Mouse (Mus musculus) limb, embryonic 15.5 days (tissue): ENCODE measurements around the gene Kcnk5. TPM values are rescaled to one million over a fixed set of nuclear protein-coding genes. Genes with fewer than 3 reads are reported as not detected.

Experiments
- ATAC-seq: fragments of 200-750 bp; cut with Nextera tagmentation; 2 replicates; pipeline ENCODE4 v1.8.0; 2017; ENCODE audit warnings: low read depth, moderate TSS enrichment; ENCODE audit not compliant: insufficient number of reproducible peaks, low FRiP score, low TSS enrichment
- H3K27ac ChIP-seq: fragments of 300-500 bp; sonication (generic); 2 replicates; pipeline ENCODE4 v1.5.1; 2015; ENCODE audit warnings: moderate library complexity, mild to moderate bottlenecking, inconsistent platforms
- H3K27me3 ChIP-seq: fragments of 300-500 bp; sonication (generic); 2 replicates; pipeline ENCODE4 v1.6.1; 2015; ENCODE audit warnings: inconsistent platforms
- H3K36me3 ChIP-seq: fragments of 300-500 bp; sonication (generic); 2 replicates; pipeline ENCODE4 v1.6.1; 2015; ENCODE audit warnings: inconsistent platforms
- H3K4me1 ChIP-seq: fragments of 300-500 bp; sonication (generic); 2 replicates; pipeline ENCODE4 v1.6.1; 2015; ENCODE audit warnings: inconsistent platforms
- H3K4me2 ChIP-seq: fragments of 300-500 bp; sonication (generic); 2 replicates; pipeline ENCODE4 v1.6.1; 2015; ENCODE audit warnings: mild to moderate bottlenecking, inconsistent platforms
- H3K4me3 ChIP-seq: fragments of 300-500 bp; sonication (generic); 2 replicates; pipeline ENCODE4 v1.5.1; 2015; ENCODE audit warnings: mild to moderate bottlenecking, inconsistent platforms
- H3K9ac ChIP-seq: fragments of 300-500 bp; sonication (generic); 2 replicates; pipeline ENCODE4 v1.6.1; 2015; ENCODE audit warnings: inconsistent platforms
- H3K9me3 ChIP-seq: fragments of 300-500 bp; sonication (generic); 2 replicates; pipeline ENCODE4 v1.6.1; 2016; ENCODE audit warnings: inconsistent platforms
- WGBS: fragments of 180-500 bp; shearing (Covaris S2); methylation state at CpG from one replicate; pipeline ENCODE4 v1.1.7; 2015; 5-methylcytosine and 5-hydroxymethylcytosine counted together
- polyA plus RNA-seq: library from polyadenylated mRNA; unstranded; fragments of >200 nt; fragmentation: Nextera tagmentation; extraction: Ambion mirVana; gene quantifications from 2 replicates; pipeline ENCODE4 v1.2.1, GENCODE M21; 2015

Gene Kcnk5
- polyA plus RNA-seq, 1 experiment from 2014 or later: 4.7 TPM

GRCm38 (mm10) chr14:20158727-20159681, 22.6 kb downstream of the Kcnk5 start:
- ATAC-seq: no peak
- Histone ChIP-seq H3K4me1 (peaks cover 9% of the 10 kb centered on the region), H3K36me3 (no peaks in the 10 kb centered on the region), H3K4me2 (no peak overlapping the region), H3K27me3 (no peaks in the 10 kb centered on the region), H3K9me3 (no peaks in the 10 kb centered on the region), H3K4me3 (no peak overlapping the region), H3K27ac (no peak overlapping the region), H3K9ac (no peak overlapping the region)
- 51% methylated on average over 8 of the region's 8 CpGs for WGBS

GRCm38 (mm10) chr14:20157595-20157994, 24.0 kb downstream of the Kcnk5 start:
- no peak overlapping the region for H3K9ac ChIP-seq
- H3K36me3 ChIP-seq: no peaks in the 10 kb centered on the region
- H3K9me3 ChIP-seq: no peaks in the 10 kb centered on the region
- no peak overlapping the region for H3K4me2 ChIP-seq
- H3K27ac ChIP-seq: no peak overlapping the region
- no peak overlapping the region for H3K4me3 ChIP-seq
- 87% methylated on average over 10 of the region's 10 CpGs for WGBS
- ATAC-seq: no peak
- H3K4me1 ChIP-seq: peaks cover 3% of the 10 kb centered on the region; the same call in 1 of the 2 replicates
- H3K27me3 ChIP-seq: no peaks in the 10 kb centered on the region

DNA sequence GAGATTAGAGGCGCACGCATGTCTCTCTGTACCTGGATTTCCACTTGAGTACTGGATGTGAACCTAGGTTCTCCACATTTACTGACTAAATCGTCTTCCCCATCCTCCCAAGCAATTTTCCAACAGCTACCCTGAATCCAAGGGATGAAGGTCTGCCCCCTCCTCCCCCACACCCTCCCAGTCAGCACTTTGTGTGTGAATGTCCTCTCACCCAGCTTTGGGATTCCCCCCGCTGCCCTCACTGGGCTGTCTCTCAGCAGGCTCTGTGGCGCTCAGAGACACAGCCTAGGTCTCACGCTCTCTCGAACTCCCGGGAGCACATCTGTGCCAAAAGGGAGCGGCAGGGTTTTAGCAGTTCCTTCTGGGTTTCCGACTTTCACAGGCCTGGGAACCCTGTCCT, 25.9 kb downstream of the Kcnk5 start:
- ATAC-seq: no peak
- WGBS: 63% methylated on average over 10 of the region's 10 CpGs
- H3K36me3 ChIP-seq: no peaks in the 10 kb centered on the region
- peaks cover 3% of the 10 kb centered on the region; the same call in 1 of the 2 replicates for H3K4me1 ChIP-seq
- no peak overlapping the region for H3K4me3 ChIP-seq
- no peak overlapping the region for H3K4me2 ChIP-seq
- H3K27me3 ChIP-seq: no peaks in the 10 kb centered on the region
- H3K9me3 ChIP-seq: no peaks in the 10 kb centered on the region
- no peak overlapping the region for H3K9ac ChIP-seq
- no peak overlapping the region for H3K27ac ChIP-seq

- H3K27ac ChIP-seq: no peak overlapping the region
- ATAC-seq: no peak
- H3K9me3 ChIP-seq: no peaks in the 10 kb centered on the region
- H3K4me2 ChIP-seq: no peak overlapping the region
- no peak overlapping the region for H3K9ac ChIP-seq
- no peaks in the 10 kb centered on the region for H3K27me3 ChIP-seq
- H3K4me3 ChIP-seq: no peak overlapping the region
- peaks cover 5% of the 10 kb centered on the region; the same call in 1 of the 2 replicates for H3K4me1 ChIP-seq
- WGBS: 76% methylated on average over 4 of the region's 4 CpGs
- no peaks in the 10 kb centered on the region for H3K36me3 ChIP-seq
Observed at GRCm38 (mm10) chr14:20154937-20155336, 26.7 kb downstream of the Kcnk5 start.

DNA sequence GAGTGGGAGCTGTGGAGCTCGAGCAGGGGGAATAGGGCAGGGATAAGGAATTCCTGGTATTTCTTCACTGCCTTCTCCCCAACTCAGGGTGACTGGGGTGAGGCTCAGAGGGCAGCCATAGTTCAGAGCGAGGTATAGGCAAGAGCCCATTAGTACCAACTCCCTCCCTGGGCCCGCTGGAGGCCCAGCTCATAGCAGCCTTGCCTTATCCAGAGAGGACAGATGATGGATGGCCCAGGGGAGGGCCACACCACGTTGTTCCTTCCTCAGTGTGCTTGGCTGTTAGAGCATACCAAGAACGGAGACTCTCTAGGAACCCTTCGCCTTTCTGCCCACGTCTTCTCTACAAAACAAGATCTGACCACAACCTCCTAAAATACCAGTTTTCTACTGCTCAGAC, 27.4 kb downstream of the Kcnk5 start:
- no peak overlapping the region for H3K4me3 ChIP-seq
- no peak overlapping the region for H3K4me2 ChIP-seq
- H3K4me1 ChIP-seq: 0 out of 2 replicates have a peak, but pooled peaks cover 5% of the 10 kb centered on the region
- no peak overlapping the region for H3K9ac ChIP-seq
- H3K27me3 ChIP-seq: no peaks in the 10 kb centered on the region
- 50% methylated on average over 7 of the region's 7 CpGs for WGBS
- H3K9me3 ChIP-seq: no peaks in the 10 kb centered on the region
- H3K36me3 ChIP-seq: no peaks in the 10 kb centered on the region
- no peak for ATAC-seq
- no peak overlapping the region for H3K27ac ChIP-seq

GRCm38 (mm10) chr14:20149127-20150080, 32.2 kb downstream of the Kcnk5 start:
- 87% methylated on average over 22 of the region's 22 CpGs for WGBS
- Histone ChIP-seq H3K9me3 (no peaks in the 10 kb centered on the region), H3K27me3 (no peaks in the 10 kb centered on the region), H3K4me3 (no peak overlapping the region), H3K4me2 (no peak overlapping the region), H3K36me3 (0 out of 2 replicates have a peak, but pooled peaks cover 3% of the 10 kb centered on the region), H3K4me1 (0 out of 2 replicates have a peak, but pooled peaks cover 2% of the 10 kb centered on the region), H3K9ac (no peak overlapping the region), H3K27ac (no peak overlapping the region)
- no peak for ATAC-seq

DNA sequence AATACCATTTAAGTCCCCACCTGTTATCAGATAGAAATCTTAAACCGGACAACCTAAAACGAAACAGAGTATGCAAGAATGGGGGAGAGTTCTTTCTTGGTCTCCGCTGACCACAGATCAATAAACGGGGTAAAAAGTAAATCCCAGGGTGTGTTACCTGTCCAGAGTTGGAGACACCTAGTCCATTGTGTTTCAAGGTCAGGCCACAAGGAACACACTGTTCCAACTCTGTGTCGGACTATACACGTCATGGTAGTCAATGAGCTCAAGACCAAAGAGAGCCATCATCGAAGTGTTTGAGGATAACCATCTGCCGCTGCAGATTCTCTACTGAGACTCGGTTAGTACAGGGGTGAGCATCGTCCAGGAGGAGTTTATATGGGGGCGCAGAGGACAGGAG, 33.1 kb downstream of the Kcnk5 start:
- no peaks in the 10 kb centered on the region for H3K27me3 ChIP-seq
- no peak overlapping the region for H3K27ac ChIP-seq
- H3K9ac ChIP-seq: no peak overlapping the region
- no peak for ATAC-seq
- peaks cover 8% of the 10 kb centered on the region; the same call in 1 of the 2 replicates for H3K4me1 ChIP-seq
- no peak overlapping the region for H3K4me3 ChIP-seq
- no peak overlapping the region for H3K4me2 ChIP-seq
- WGBS: 92% methylated on average over 11 of the region's 11 CpGs
- H3K9me3 ChIP-seq: no peaks in the 10 kb centered on the region
- 0 out of 2 replicates have a peak, but pooled peaks cover 3% of the 10 kb centered on the region for H3K36me3 ChIP-seq

DNA sequence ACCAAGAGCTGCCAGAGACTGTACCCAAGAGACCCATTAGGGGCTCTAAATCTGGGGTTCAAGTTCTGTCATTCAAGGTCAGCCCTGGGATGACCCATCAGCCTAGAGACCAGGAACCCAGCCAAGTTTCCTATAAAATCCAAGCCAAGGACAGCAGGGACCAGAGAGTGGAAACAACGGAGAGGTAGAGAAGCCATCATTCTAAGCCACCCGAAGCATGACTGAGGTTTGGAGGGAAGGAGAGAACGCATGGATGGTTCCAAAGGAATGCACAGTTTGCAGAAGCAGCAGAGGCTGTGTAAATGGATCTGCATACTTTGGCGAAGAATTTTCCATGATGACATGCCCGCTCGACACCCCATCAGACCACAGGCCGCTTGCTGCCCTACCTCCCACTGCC, 33.8 kb downstream of the Kcnk5 start:
- Histone ChIP-seq H3K9me3 (no peaks in the 10 kb centered on the region), H3K27me3 (no peaks in the 10 kb centered on the region), H3K9ac (no peak overlapping the region), H3K4me3 (no peak overlapping the region), H3K36me3 (0 out of 2 replicates have a peak, but pooled peaks cover 3% of the 10 kb centered on the region), H3K27ac (no peak overlapping the region), H3K4me1 (peaks cover 8% of the 10 kb centered on the region; the same call in 1 of the 2 replicates), H3K4me2 (no peak overlapping the region)
- no peak for ATAC-seq
- 82% methylated on average over 7 of the region's 7 CpGs for WGBS

DNA sequence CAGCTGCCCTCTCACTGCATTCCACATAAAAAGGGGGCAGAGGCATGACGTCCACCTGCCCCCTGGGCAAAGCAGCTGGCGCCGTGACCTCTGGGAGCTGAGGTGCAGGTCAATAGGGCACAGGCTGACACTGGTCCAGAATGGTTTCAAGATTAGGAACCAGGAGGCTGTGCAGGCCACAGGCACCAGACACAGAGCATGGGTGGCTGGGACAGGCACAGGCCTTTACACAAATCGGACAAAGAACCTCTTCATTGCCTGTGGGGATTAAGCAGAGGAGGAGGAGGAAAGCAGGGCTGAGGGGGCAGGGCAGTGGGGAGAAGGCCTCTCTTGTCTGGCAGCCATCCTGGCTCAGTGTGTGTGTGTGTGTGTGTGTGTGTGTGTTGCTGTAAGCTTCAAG, 37.5 kb downstream of the Kcnk5 start:
- ATAC-seq: peak; percentile 30; the same call in 1 of the 2 replicates
- Histone ChIP-seq H3K27ac (peak overlapping the region; percentile 47; the same call in 1 of the 2 replicates), H3K27me3 (no peaks in the 10 kb centered on the region), H3K36me3 (0 out of 2 replicates have a peak, but pooled peaks cover 10% of the 10 kb centered on the region), H3K9ac (no peak overlapping the region), H3K9me3 (no peaks in the 10 kb centered on the region), H3K4me2 (no peak overlapping the region), H3K4me1 (peaks cover 14% of the 10 kb centered on the region; the same call in 1 of the 2 replicates), H3K4me3 (no peak overlapping the region)
- WGBS: 54% methylated on average over 4 of the region's 4 CpGs

GRCm38 (mm10) chr14:20138484-20139355, 42.9 kb downstream of the Kcnk5 start, which contains the start of gene Saysd1:
Gene Saysd1, minus strand, starts transcription at chr14:20138534.
- Histone ChIP-seq H3K27ac (no peak within 1 kb of the TSS), H3K4me1 (peaks cover 8% of the 10 kb centered on the region; the same call in 1 of the 2 replicates), H3K4me3 (no peak within 1 kb of the TSS), H3K27me3 (no peaks in the 10 kb centered on the region), H3K9ac (no peak within 1 kb of the TSS), H3K9me3 (no peaks in the 10 kb centered on the region), H3K4me2 (no peak within 1 kb of the TSS), H3K36me3 (0 out of 2 replicates have a peak, but pooled peaks cover 7% of the 10 kb centered on the region)
- ATAC-seq: no peak
- WGBS: 80% methylated on average over 16 of the region's 16 CpGs
